Mouse (Mus musculus) embryo, embryonic 10.5 days (tissue): ENCODE data around the gene Gng11.

Source experiments
- DNase-seq: peaks from one replicate; pipeline ENCODE4 v3.0.0-alpha.2; 2015; ENCODE audit warnings: low spot score

Gene Gng11

GRCm38 (mm10) chr6:4003890-4004306, at the start of gene Gng11:
Gng11 (plus strand) TSS chr6:4003904.
- peak; percentile 63 for DNase-seq

- no peak for DNase-seq
Measured at GRCm38 (mm10) chr6:3954969-3955368, 48.7 kb upstream of the Gng11 start.

DNA sequence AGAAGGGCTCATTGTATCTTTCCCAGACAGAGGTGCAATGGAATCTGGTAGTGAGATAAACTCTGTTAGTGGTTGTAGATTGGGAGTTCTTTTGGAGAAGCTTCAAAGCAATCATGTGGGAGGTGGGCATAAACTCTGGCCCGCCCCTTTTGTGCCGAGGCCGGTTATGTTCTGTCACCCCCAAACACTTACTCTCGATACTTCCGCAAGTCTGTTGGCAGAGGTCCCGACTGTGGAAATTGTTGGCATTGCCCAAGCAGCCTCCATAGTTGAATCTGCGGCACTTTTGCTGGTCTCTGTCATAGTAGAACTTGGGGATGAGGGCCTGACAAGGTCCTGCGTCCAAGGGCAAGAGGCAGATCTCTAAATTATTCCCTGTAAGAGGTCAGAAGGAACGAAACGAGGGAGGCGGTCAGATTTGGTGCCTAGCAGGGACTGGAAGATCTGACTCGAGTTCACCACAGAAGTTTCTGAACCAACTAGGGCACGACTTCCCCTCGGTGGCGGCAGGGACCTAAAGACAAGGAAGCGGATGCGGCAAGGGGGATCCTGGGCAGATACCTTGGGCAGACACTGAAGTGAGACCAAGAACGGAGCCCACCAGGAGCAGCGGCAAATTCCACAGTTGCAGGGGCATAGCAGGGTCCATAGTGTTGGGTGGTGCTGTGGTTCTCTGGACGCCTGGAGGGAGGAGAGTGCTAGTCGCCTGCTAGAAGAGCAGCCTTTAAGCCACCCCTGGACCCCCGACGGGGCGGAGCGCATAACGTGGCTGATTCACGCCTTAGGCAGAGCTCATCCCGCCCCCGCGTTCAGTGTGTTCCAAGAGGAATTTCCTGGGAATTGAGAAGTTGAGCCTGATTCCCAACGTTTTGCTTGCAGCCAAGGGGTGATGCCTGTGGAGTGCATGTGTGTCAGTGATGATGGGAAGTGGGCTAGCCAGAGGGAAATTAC, 35.8 kb upstream of the Gng11 start:
- DNase-seq = peak; percentile 39

- no peak for DNase-seq
Measured at GRCm38 (mm10) chr6:3973679-3974078, 30.0 kb upstream of the Gng11 start.

- DNase-seq = no peak
Measured at GRCm38 (mm10) chr6:3982661-3983284, 20.9 kb upstream of the Gng11 start.

DNA sequence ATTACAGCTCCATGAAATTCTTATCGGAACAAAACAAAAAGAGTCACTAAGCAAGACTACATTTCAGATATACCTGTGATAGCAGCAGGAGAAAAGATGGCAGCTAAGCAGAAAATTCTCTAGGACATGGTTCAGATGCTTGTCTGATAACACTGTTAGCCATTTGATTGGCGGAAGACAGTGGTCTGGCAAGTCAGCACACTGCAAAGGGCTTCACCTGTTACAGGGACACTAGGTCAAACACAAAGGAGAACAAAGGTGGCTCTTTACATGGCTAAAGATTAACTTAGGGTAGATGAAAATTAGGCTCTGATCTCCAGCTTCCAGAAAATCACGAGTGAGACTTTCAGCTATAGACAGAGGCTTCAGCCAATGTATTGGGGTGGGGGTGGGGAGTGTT, 15.0 kb upstream of the Gng11 start, which contains the start of gene Tfpi2:
TSS of gene Tfpi2 (minus strand) at position 170 of the 400 bp plus-strand sequence.
- DNase-seq = no peak

DNA sequence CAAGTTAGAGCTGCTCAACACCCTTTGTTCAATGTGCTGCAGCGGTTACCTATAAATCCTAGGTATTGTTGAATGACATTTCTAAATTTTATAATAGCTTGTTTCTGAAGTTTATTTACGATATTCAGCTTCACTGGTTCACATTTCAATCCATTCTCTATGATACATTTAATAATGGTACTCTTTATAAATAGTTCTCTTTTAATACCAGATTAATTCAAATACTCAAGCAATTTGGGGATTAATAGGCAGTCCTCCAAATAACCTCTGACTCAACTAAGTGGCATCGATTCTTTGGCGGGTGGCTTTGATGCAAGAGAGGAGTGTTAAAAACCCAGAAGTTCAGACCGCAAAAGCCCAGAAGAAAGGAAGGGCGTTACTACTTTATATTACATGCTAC, 10.2 kb upstream of the Gng11 start, which contains the start of gene Gngt1:
TSS of gene Gngt1 (plus strand) at position 301 of the 400 bp plus-strand sequence.
- no peak for DNase-seq

DNA sequence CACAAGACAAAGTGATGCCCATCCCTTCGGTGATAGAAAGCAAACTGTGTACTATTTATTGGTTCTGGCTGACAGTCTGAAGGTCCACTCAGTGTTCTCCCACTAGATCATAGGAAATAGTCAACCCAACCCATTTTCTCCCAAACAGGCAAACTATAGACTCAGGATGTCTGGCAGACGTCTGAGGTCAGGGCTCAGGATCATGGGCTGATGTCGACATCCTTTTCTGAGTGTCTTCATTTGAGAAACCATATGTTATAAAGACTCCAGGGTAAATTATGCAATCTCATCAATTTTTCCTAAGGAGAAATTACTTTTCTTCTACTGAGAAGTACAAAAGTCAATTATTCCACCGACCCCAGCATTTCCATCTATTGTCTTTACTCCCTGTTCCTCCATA, 5.6 kb upstream of the Gng11 start:
- no peak for DNase-seq

- no peak for DNase-seq
Measured at GRCm38 (mm10) chr6:3999296-3999695, 4.4 kb upstream of the Gng11 start.

GRCm38 (mm10) chr6:4000716-4001115, 3.0 kb upstream of the Gng11 start:
- no peak for DNase-seq

GRCm38 (mm10) chr6:4003445-4003844, 259 bp upstream of the Gng11 start:
- DNase-seq = peak; percentile 23

GRCm38 (mm10) chr6:4004808-4005207, 1.1 kb downstream of the Gng11 start:
- DNase-seq = no peak

GRCm38 (mm10) chr6:4008501-4009040, 4.9 kb downstream of the Gng11 start:
- DNase-seq = no peak

DNA sequence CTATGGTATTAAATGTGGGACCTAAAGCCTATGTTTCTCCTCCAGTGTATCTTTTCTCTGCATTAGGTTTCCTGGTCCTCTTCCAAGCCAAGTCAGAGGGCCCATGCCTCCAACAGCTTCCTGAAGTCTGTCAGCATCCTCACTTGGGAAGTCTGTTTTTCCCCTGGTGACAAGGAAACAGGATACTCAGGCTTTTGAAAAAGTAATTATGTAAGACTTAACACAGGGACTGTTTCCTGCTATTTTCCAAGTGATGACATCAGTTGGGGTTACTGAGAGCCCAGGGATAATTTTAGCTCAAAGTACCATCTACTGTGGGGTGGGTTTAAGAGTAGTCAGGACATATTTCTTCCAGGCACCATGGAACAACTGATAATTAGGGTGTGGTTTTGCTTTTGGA, 5.8 kb downstream of the Gng11 start:
- peak; percentile 18 for DNase-seq

DNA sequence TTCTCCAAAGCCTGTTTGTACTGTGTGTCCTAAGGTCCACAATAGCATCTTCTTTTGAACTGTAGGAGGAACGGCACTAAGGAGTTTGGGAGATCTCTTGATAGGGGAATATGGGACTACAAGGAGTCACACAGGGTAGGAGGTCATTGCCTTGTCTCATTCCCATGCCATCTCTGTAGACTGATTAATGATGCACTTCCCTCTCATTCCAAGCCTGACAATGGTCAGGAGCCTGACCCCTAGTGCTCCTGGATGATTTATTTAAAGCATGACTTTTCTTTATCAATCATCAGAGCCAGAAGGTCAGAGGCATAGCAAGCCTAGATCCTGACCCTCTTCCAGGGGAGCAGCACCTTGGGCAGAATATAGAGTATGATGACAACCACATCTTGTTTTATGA, 18.9 kb downstream of the Gng11 start:
- DNase-seq = peak; percentile 46

DNA sequence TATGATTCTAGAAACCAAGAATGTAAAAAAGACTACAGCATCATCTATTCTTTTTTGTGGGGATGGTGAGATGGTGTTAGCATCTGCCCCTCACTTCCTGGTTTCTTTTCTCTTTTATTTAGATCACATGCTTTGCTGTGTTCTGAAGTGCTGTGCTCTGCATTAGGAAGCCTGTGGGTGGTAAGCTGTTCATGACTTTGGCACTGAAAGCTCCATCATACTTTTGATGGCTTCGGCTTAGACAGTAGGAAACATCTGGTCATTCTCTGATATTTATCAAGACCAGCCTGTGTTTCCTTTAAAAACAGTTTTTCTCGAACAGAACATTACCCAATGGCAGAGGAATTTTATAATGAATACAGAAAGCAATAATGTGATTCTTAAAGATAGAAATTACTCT, 22.7 kb downstream of the Gng11 start:
- no peak for DNase-seq

DNA sequence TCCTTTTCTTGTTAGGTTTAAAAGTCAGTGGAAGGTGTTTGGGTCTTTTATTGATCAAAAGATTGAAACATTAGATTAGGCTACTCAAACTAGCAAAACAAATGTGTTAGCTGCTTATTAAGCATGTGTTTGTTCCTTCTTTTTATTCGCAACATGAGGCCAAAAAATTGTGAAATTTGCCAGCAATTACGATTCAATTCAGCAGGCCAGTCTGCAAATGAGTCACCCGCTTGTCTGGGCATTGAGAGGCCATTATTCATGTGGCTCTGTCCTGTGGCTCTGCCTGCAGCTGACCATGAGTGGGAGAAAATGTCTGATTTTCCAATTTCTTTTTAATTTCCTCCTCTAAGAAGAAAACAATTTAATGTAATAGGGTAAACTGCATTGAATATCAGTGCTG, 27.3 kb downstream of the Gng11 start:
- DNase-seq = no peak

- DNase-seq = no peak
Measured at GRCm38 (mm10) chr6:4041821-4042220, 38.1 kb downstream of the Gng11 start.

- DNase-seq = no peak
Measured at GRCm38 (mm10) chr6:4047200-4047599, 43.5 kb downstream of the Gng11 start.

GRCm38 (mm10) chr6:4052843-4053242, 49.1 kb downstream of the Gng11 start:
- no peak for DNase-seq

- DNase-seq = no peak
Measured at GRCm38 (mm10) chr6:4054387-4054786, 50.7 kb downstream of the Gng11 start.
